Mouse (Mus musculus): ENCODE measurements around the gene Ccnd1.

Ccnd1 gene

GRCm38 (mm10) chr7:144939344-144940002, at the start of gene Ccnd1:
TSS of gene Ccnd1 (minus strand) at chr7:144939925.
- peak; percentile 68 to 73 for DNase-seq

- DNase-seq: no peak
Measured at GRCm38 (mm10) chr7:144988856-144989255, 49.1 kb upstream of the Ccnd1 start.

GRCm38 (mm10) chr7:144985100-144985499, 45.4 kb upstream of the Ccnd1 start:
- no peak for DNase-seq

GRCm38 (mm10) chr7:144982358-144983110, 42.8 kb upstream of the Ccnd1 start:
- peak; percentile 56 to 66 for DNase-seq

GRCm38 (mm10) chr7:144981426-144982079, 41.8 kb upstream of the Ccnd1 start:
- peak; percentile 18 to 32 for DNase-seq

- peak; percentile 34 to 59 for DNase-seq
Measured at GRCm38 (mm10) chr7:144979814-144980213, 40.1 kb upstream of the Ccnd1 start.

- DNase-seq: peak in 1 of 2 experiments; percentile 21
Measured at GRCm38 (mm10) chr7:144977121-144977520, 37.4 kb upstream of the Ccnd1 start.

GRCm38 (mm10) chr7:144973461-144973860, 33.7 kb upstream of the Ccnd1 start:
- DNase-seq: peak; percentile 68 to 75

GRCm38 (mm10) chr7:144971769-144972168, 32.0 kb upstream of the Ccnd1 start:
- DNase-seq: peak in 1 of 2 experiments; percentile 21

- DNase-seq: peak; percentile 22 to 46
Measured at GRCm38 (mm10) chr7:144970997-144971768, 31.5 kb upstream of the Ccnd1 start.

- no peak for DNase-seq
Measured at GRCm38 (mm10) chr7:144965893-144966292, 26.2 kb upstream of the Ccnd1 start.

- peak in 1 of 2 experiments; percentile 8 for DNase-seq
Measured at GRCm38 (mm10) chr7:144964316-144964715, 24.6 kb upstream of the Ccnd1 start.

- peak in 1 of 2 experiments; percentile 12 for DNase-seq
Measured at GRCm38 (mm10) chr7:144963911-144964310, 24.2 kb upstream of the Ccnd1 start.

- no peak for DNase-seq
Measured at GRCm38 (mm10) chr7:144958509-144959395, 19.0 kb upstream of the Ccnd1 start.

GRCm38 (mm10) chr7:144943254-144943653, 3.5 kb upstream of the Ccnd1 start:
- peak; percentile 81 to 84 for DNase-seq

GRCm38 (mm10) chr7:144942744-144943135, 3.0 kb upstream of the Ccnd1 start:
- DNase-seq: no peak

GRCm38 (mm10) chr7:144942071-144942743, 2.5 kb upstream of the Ccnd1 start:
- peak in 1 of 2 experiments; percentile 45 for DNase-seq

GRCm38 (mm10) chr7:144941242-144941831, 1.6 kb upstream of the Ccnd1 start:
- DNase-seq: peak; percentile 90 to 92

GRCm38 (mm10) chr7:144940585-144940984, 860 bp upstream of the Ccnd1 start:
- DNase-seq: no peak

- DNase-seq: peak in 1 of 2 experiments; percentile 32
Measured at GRCm38 (mm10) chr7:144940003-144940571, 362 bp upstream of the Ccnd1 start.
